ENCODE assay signal across 8 mouse cellular contexts in genomic region chr16:90831676-90832075, GRCm38 (mm10). TPM values are rescaled to one million over a fixed set of nuclear protein-coding genes. Genes with fewer than 3 reads are reported as not detected.
DNase-seq lines count a peak whose midpoint lies in the region; ATAC-seq and TF ChIP-seq lines count a peak whose summit lies in the region.

No protein-coding gene starts in this region.

- peak overlapping the region; percentile 98 for H3K4me2 ChIP-seq in kidney, embryonic 16.5 days (replicated peaks; ENCODE audit: low read depth, low read length)
- peak overlapping the region; percentile 100 for H3K4me2 ChIP-seq in embryonic facial prominence, embryonic 15.5 days (replicated peaks)
- H3K4me2 ChIP-seq in hindbrain, embryonic 16.5 days (ENCODE audit: low read length), result peak overlapping the region; percentile 99
- peak overlapping the region; percentile 100; the same call in 1 of the 2 replicates for H3K4me2 ChIP-seq in midbrain, embryonic 16.5 days (ENCODE audit: low read length)

- H3K4me3 ChIP-seq in kidney, embryonic 16.5 days (ENCODE audit: low read length), result peak overlapping the region; percentile 62
- H3K4me3 ChIP-seq in embryonic facial prominence, embryonic 15.5 days (replicated peaks), result peak overlapping the region; percentile 56
- peak overlapping the region; percentile 59 for H3K4me3 ChIP-seq in hindbrain, embryonic 16.5 days (ENCODE audit: low read length)
- peak overlapping the region; percentile 58 for H3K4me3 ChIP-seq in midbrain, embryonic 16.5 days (ENCODE audit: low read depth, low read length)
- H3K4me3 ChIP-seq in thymus, adult 2 months (ENCODE audit: control insufficient read depth, insufficient read depth, low read length), result no peak overlapping the region

- peaks cover 14% of the 10 kb centered on the region; the same call in 1 of the 2 replicates for H3K4me1 ChIP-seq in kidney, embryonic 16.5 days (ENCODE audit: insufficient read depth, low read length)
- peaks cover 31% of the 10 kb centered on the region for H3K4me1 ChIP-seq in embryonic facial prominence, embryonic 15.5 days
- H3K4me1 ChIP-seq in hindbrain, embryonic 16.5 days (ENCODE audit: control insufficient read depth, insufficient read depth, low read depth, low read length), result peaks cover 16% of the 10 kb centered on the region
- H3K4me1 ChIP-seq in midbrain, embryonic 16.5 days (ENCODE audit: control insufficient read depth, insufficient read depth, low read length), result peaks cover 8% of the 10 kb centered on the region
- H3K4me1 ChIP-seq in thymus, adult 2 months (replicated peaks; ENCODE audit: control insufficient read depth, insufficient read depth, low read length), result no peaks in the 10 kb centered on the region

- ATAC-seq in kidney, embryonic 16.5 days (ENCODE audit: low FRiP score, low TSS enrichment), result no peak
- no peak for ATAC-seq in embryonic facial prominence, embryonic 15.5 days (ENCODE audit: insufficient number of reproducible peaks, low FRiP score, low TSS enrichment, low read depth)
- no peak for ATAC-seq in hindbrain, embryonic 16.5 days
- ATAC-seq in midbrain, embryonic 16.5 days, result no peak; the same call in 1 of the 2 replicates

- no peak for TF ChIP-seq CTCF in thymus, adult 2 months (IDR thresholded peaks at IDR 0.05; ENCODE audit: borderline replicate concordance, control insufficient read depth, extremely low read depth, insufficient read depth, low read length, poor library complexity)

- no peak overlapping the region for H3K9ac ChIP-seq in kidney, embryonic 16.5 days (replicated peaks; ENCODE audit: low read length)
- no peak overlapping the region for H3K9ac ChIP-seq in embryonic facial prominence, embryonic 15.5 days
- H3K9ac ChIP-seq in hindbrain, embryonic 16.5 days (ENCODE audit: low read depth, low read length), result no peak overlapping the region
- no peak overlapping the region; the same call in 1 of the 2 replicates for H3K9ac ChIP-seq in midbrain, embryonic 16.5 days (ENCODE audit: low read depth, low read length)

- H3K9me3 ChIP-seq in kidney, embryonic 16.5 days (ENCODE audit: low read length), result no peaks in the 10 kb centered on the region
- H3K9me3 ChIP-seq in embryonic facial prominence, embryonic 15.5 days (replicated peaks), result no peaks in the 10 kb centered on the region
- no peaks in the 10 kb centered on the region for H3K9me3 ChIP-seq in hindbrain, embryonic 16.5 days (ENCODE audit: control insufficient read depth, low read length)
- H3K9me3 ChIP-seq in midbrain, embryonic 16.5 days (replicated peaks; ENCODE audit: control insufficient read depth, low read length, poor library complexity, severe bottlenecking), result no peaks in the 10 kb centered on the region

- H3K27me3 ChIP-seq in kidney, embryonic 16.5 days (ENCODE audit: insufficient read depth, low read length), result peaks cover 35% of the 10 kb centered on the region
- peaks cover 38% of the 10 kb centered on the region for H3K27me3 ChIP-seq in embryonic facial prominence, embryonic 15.5 days
- no peaks in the 10 kb centered on the region; the same call in 1 of the 2 replicates for H3K27me3 ChIP-seq in hindbrain, embryonic 16.5 days (replicated peaks; ENCODE audit: control insufficient read depth, insufficient read depth, low read length)
- peaks cover 16% of the 10 kb centered on the region for H3K27me3 ChIP-seq in midbrain, embryonic 16.5 days (ENCODE audit: control insufficient read depth, insufficient read depth, low read depth, low read length)
- peaks cover 7% of the 10 kb centered on the region; the same call in 1 of the 2 replicates for H3K27me3 ChIP-seq in thymus, adult 2 months (ENCODE audit: control insufficient read depth, insufficient read depth, low read length)

- no peak for DNase-seq in kidney, adult 18-20 months
- DNase-seq in thymus, adult 18-20 months, result no peak
- no peak for DNase-seq in thymus, adult 2 months
- no peak for DNase-seq in adrenal gland, adult 8-10 months

- no peak overlapping the region for H3K27ac ChIP-seq in kidney, embryonic 16.5 days (ENCODE audit: low read length)
- no peak overlapping the region for H3K27ac ChIP-seq in embryonic facial prominence, embryonic 15.5 days (replicated peaks)
- H3K27ac ChIP-seq in hindbrain, embryonic 16.5 days (ENCODE audit: low read depth, low read length), result no peak overlapping the region
- H3K27ac ChIP-seq in midbrain, embryonic 16.5 days (ENCODE audit: low read length), result no peak overlapping the region
- no peak overlapping the region for H3K27ac ChIP-seq in thymus, adult 2 months (ENCODE audit: control insufficient read depth, insufficient read depth, low read length)

- 21% methylated on average over 15 of the region's 15 CpGs for WGBS in kidney, embryonic 16.5 days
- WGBS in embryonic facial prominence, embryonic 15.5 days, result 23% methylated on average over 15 of the region's 15 CpGs
- 18% methylated on average over 14 of the region's 15 CpGs for WGBS in hindbrain, embryonic 16.5 days
- 18% methylated on average over 15 of the region's 15 CpGs for WGBS in midbrain, embryonic 16.5 days
- WGBS in thymus, adult 2 months, result 27% methylated on average over 15 of the region's 15 CpGs

- H3K36me3 ChIP-seq in kidney, embryonic 16.5 days (ENCODE audit: insufficient read depth, low read length), result no peaks in the 10 kb centered on the region
- no peaks in the 10 kb centered on the region for H3K36me3 ChIP-seq in embryonic facial prominence, embryonic 15.5 days
- no peaks in the 10 kb centered on the region for H3K36me3 ChIP-seq in hindbrain, embryonic 16.5 days (ENCODE audit: control insufficient read depth, insufficient read depth, low read length)
- no peaks in the 10 kb centered on the region; the same call in 1 of the 2 replicates for H3K36me3 ChIP-seq in midbrain, embryonic 16.5 days (ENCODE audit: control insufficient read depth, insufficient read depth, low read length)
- no peaks in the 10 kb centered on the region for H3K36me3 ChIP-seq in thymus, adult 2 months (ENCODE audit: control insufficient read depth, insufficient read depth, low read length)

- TF ChIP-seq POLR2A in thymus, adult 2 months (IDR thresholded peaks at IDR 0.05; ENCODE audit: control insufficient read depth, extremely low read depth, insufficient read depth, low read length, poor library complexity), result no peak

RNA-seq across cellular contexts. Expression of gene Eva1c, which starts 5.2 kb away (rescaled TPM):
- 0.64 and 0.82 TPM in 2 replicates for polyA plus RNA-seq in kidney, embryonic 16.5 days (2015; fragmentation: Nextera tagmentation; extraction: Ambion mirVana)
- 3.1 and 3.7 TPM in 2 replicates for polyA plus RNA-seq in embryonic facial prominence, embryonic 15.5 days (2015; fragmentation: Nextera tagmentation; extraction: Ambion mirVana)
- 4.4 and 4.8 TPM in 2 replicates for polyA plus RNA-seq in hindbrain, embryonic 16.5 days (2015; fragmentation: Nextera tagmentation; extraction: Ambion mirVana)
- 1.8 and 2.8 TPM in 2 replicates for polyA plus RNA-seq in midbrain, embryonic 16.5 days (2015; fragmentation: Nextera tagmentation; extraction: Ambion mirVana)
- polyA plus RNA-seq in thymus, adult 2 months (2012; rRNA removed), result 2.0 TPM in 2 replicates
- 1 to 10 TPM; 4.6 to 7.5 (median 6.1) TPM for total RNA-seq in adrenal gland, adult 8-10 months (2022)

RNA-seq across cellular contexts. Expression of gene Urb1, which starts 21.5 kb away (rescaled TPM):
- polyA plus RNA-seq in kidney, embryonic 16.5 days (2015; fragmentation: Nextera tagmentation; extraction: Ambion mirVana), result 8.5 and 9.6 TPM in 2 replicates
- 10.3 and 10.5 TPM in 2 replicates for polyA plus RNA-seq in embryonic facial prominence, embryonic 15.5 days (2015; fragmentation: Nextera tagmentation; extraction: Ambion mirVana)
- 8.2 and 9.2 TPM in 2 replicates for polyA plus RNA-seq in hindbrain, embryonic 16.5 days (2015; fragmentation: Nextera tagmentation; extraction: Ambion mirVana)
- polyA plus RNA-seq in midbrain, embryonic 16.5 days (2015; fragmentation: Nextera tagmentation; extraction: Ambion mirVana), result 7.2 and 7.5 TPM in 2 replicates
- polyA plus RNA-seq in thymus, adult 2 months (2012; rRNA removed), result 9.3 and 10.3 TPM in 2 replicates
- total RNA-seq in adrenal gland, adult 8-10 months (2022), result 10 to 100 TPM; 13.5 to 20.2 (median 15.3) TPM
